Mouse (Mus musculus): ENCODE measurements at regions not wholly inside any gene's neighbourhood (a gene's known extent, or its start where the extent isn't known, plus 50 kb on each side); places are given as distances from the start of the nearest gene placed in this dataset.

GRCm38 (mm10) chr17:88379389-88379788, 61.1 kb upstream of the Foxn2 start:
- H3K4me3 ChIP-seq, result no peak overlapping the region
- H3K36me3 ChIP-seq, result no peaks in the 10 kb centered on the region
- H3K9me3 ChIP-seq (replicated peaks), result 0 out of 2 replicates have a peak, but pooled peaks cover 3% of the 10 kb centered on the region
- H3K4me1 ChIP-seq (replicated peaks), result no peaks in the 10 kb centered on the region
- H3K27ac ChIP-seq (ENCODE audit: poor library complexity, severe bottlenecking), result no peak overlapping the region
- no peaks in the 10 kb centered on the region for H3K27me3 ChIP-seq (replicated peaks)
- 94% methylated on average over 5 of the region's 5 CpGs for WGBS
- no peak overlapping the region for H3K9ac ChIP-seq
- ATAC-seq (ENCODE audit: insufficient number of reproducible peaks, low FRiP score), result no peak
- no peak overlapping the region for H3K4me2 ChIP-seq

- Histone ChIP-seq H3K4me1 (replicated peaks) (no peaks in the 10 kb centered on the region), H3K4me2 (no peak overlapping the region), H3K4me3 (no peak overlapping the region), H3K36me3 (no peaks in the 10 kb centered on the region), H3K9me3 (replicated peaks) (0 out of 2 replicates have a peak, but pooled peaks cover 3% of the 10 kb centered on the region), H3K9ac (no peak overlapping the region), H3K27ac (ENCODE audit: poor library complexity, severe bottlenecking) (no peak overlapping the region), H3K27me3 (replicated peaks) (no peaks in the 10 kb centered on the region)
- ATAC-seq (ENCODE audit: insufficient number of reproducible peaks, low FRiP score), result no peak
- 37% methylated on average over 9 of the region's 9 CpGs for WGBS
Observed at GRCm38 (mm10) chr17:88381106-88381505, 59.4 kb upstream of the Foxn2 start.

DNA sequence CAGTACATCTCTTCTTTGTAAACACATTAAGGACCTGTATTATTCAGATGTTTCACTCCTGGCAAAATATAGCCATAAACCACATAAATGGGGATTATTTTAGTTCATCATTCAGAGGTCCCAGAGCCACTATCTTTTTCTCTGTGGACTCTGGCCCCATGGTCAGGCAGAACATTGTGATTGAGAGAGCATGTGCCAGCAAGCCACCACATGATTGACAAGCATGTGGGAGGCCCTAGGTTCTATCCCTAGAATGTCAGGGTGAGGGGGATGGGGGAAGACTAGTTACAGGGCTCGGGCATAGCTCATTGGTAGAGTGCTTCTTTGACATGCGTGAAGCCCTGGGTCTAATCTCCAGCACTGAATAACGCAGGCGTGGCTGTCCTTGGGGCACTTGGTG, 57.1 kb upstream of the Foxn2 start:
- Histone ChIP-seq H3K4me3 (no peak overlapping the region), H3K27me3 (replicated peaks) (no peaks in the 10 kb centered on the region), H3K4me2 (no peak overlapping the region), H3K9ac (no peak overlapping the region), H3K27ac (ENCODE audit: poor library complexity, severe bottlenecking) (no peak overlapping the region), H3K36me3 (no peaks in the 10 kb centered on the region), H3K9me3 (replicated peaks) (no peaks in the 10 kb centered on the region), H3K4me1 (replicated peaks) (no peaks in the 10 kb centered on the region)
- no peak for ATAC-seq (ENCODE audit: insufficient number of reproducible peaks, low FRiP score)
- 68% methylated on average over 4 of the region's 4 CpGs for WGBS

DNA sequence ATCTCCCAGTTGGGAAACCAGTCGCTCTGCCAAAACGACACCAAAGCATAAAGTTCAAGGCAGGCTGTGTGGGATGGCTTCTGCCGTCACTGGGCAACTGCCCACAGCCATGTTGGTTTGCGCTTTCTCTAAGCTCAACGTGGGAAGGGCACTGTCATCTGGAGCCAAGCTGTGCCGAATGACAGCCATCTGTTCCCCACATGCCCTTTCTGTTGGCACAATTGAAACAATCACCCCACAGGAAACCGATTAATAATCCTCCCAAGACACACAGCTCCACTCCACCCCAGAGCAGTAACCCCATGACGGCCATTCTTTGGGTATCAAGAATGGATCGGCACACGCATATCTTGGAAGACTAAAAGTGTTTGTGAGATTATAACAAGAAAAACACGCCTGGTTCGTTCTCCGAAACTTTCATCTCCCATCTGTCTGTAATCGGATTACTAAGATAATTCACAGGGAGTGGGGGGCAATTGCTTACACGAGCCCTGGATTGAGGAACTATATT, 52.0 kb upstream of the Foxn2 start:
- H3K4me2 ChIP-seq, result no peak overlapping the region
- no peaks in the 10 kb centered on the region for H3K36me3 ChIP-seq
- no peak for ATAC-seq (ENCODE audit: insufficient number of reproducible peaks, low FRiP score)
- no peak overlapping the region for H3K4me3 ChIP-seq
- no peaks in the 10 kb centered on the region for H3K4me1 ChIP-seq (replicated peaks)
- H3K9me3 ChIP-seq (replicated peaks), result no peaks in the 10 kb centered on the region
- H3K27ac ChIP-seq (ENCODE audit: poor library complexity, severe bottlenecking), result no peak overlapping the region
- no peak overlapping the region for H3K9ac ChIP-seq
- WGBS, result 84% methylated on average over 15 of the region's 15 CpGs
- no peaks in the 10 kb centered on the region for H3K27me3 ChIP-seq (replicated peaks)

- no peaks in the 10 kb centered on the region for H3K36me3 ChIP-seq
- H3K9ac ChIP-seq, result no peak overlapping the region
- no peaks in the 10 kb centered on the region for H3K27me3 ChIP-seq (replicated peaks)
- no peak overlapping the region for H3K4me3 ChIP-seq
- no peak overlapping the region for H3K4me2 ChIP-seq
- no peak for ATAC-seq (ENCODE audit: insufficient number of reproducible peaks, low FRiP score)
- H3K27ac ChIP-seq (ENCODE audit: poor library complexity, severe bottlenecking), result no peak overlapping the region
- H3K4me1 ChIP-seq (replicated peaks), result no peaks in the 10 kb centered on the region
- H3K9me3 ChIP-seq (replicated peaks), result no peaks in the 10 kb centered on the region
- 52% methylated on average over 14 of the region's 14 CpGs for WGBS
Observed at GRCm38 (mm10) chr17:88389668-88390461, 50.6 kb upstream of the Foxn2 start.
